Mouse (Mus musculus) kidney, embryonic 16.5 days (tissue): ENCODE results near the gene Snd1. TPM values are rescaled to one million over a fixed set of nuclear protein-coding genes. Genes with fewer than 3 reads are reported as not detected.

Experiments
- ATAC-seq: fragments of 200-750 bp; cut with Nextera tagmentation; 2 replicates; pipeline ENCODE4 v1.8.0; 2017; ENCODE audit warnings: moderate TSS enrichment; ENCODE audit not compliant: low FRiP score, low TSS enrichment
- H3K27ac ChIP-seq: fragments of 300-500 bp; sonication (generic); 2 replicates; pipeline ENCODE4 v1.5.1; 2014; ENCODE audit warnings: low read length
- H3K27me3 ChIP-seq: fragments of 300-500 bp; sonication (generic); 2 replicates; pipeline ENCODE4 v1.6.1; 2014; ENCODE audit warnings: low read length, control low read depth, mixed read lengths; ENCODE audit not compliant: insufficient read depth
- H3K36me3 ChIP-seq: fragments of 300-500 bp; sonication (generic); 2 replicates; pipeline ENCODE4 v1.6.1; 2014; ENCODE audit warnings: low read length, control low read depth, mixed read lengths; ENCODE audit not compliant: insufficient read depth
- H3K4me1 ChIP-seq: fragments of 300-500 bp; sonication (generic); 2 replicates; pipeline ENCODE4 v1.6.1; 2014; ENCODE audit warnings: low read length, control low read depth, mixed read lengths; ENCODE audit not compliant: insufficient read depth
- H3K4me2 ChIP-seq: fragments of 300-500 bp; sonication (generic); replicated peaks from 2 replicates; pipeline ENCODE4 v1.6.1; 2014; ENCODE audit warnings: low read depth, low read length
- H3K4me3 ChIP-seq: fragments of 300-500 bp; sonication (generic); 2 replicates; pipeline ENCODE4 v1.5.1; 2014; ENCODE audit warnings: mild to moderate bottlenecking, low read length
- H3K9ac ChIP-seq: fragments of 300-500 bp; sonication (generic); replicated peaks from 2 replicates; pipeline ENCODE4 v1.6.1; 2014; ENCODE audit warnings: low read length
- H3K9me3 ChIP-seq: fragments of 300-500 bp; sonication (generic); 2 replicates; pipeline ENCODE4 v1.6.1; 2016; ENCODE audit warnings: low read length, control low read depth
- WGBS: fragments of 180-500 bp; shearing (Covaris S2); extraction: QIAGEN DNeasy Blood & Tissue Kit; methylation state at CpG from one replicate; pipeline ENCODE4 v1.1.7; 2014; 5-methylcytosine and 5-hydroxymethylcytosine counted together
- polyA plus RNA-seq: library from polyadenylated mRNA; unstranded; fragments of >200 nt; fragmentation: Nextera tagmentation; extraction: Ambion mirVana; gene quantifications from 2 replicates; pipeline ENCODE4 v1.2.1, GENCODE M21; 2015

Gene Snd1
- polyA plus RNA-seq, 1 experiment from 2014 or later = 136 TPM

- H3K27ac ChIP-seq = no peak overlapping the region
- ATAC-seq = no peak
- WGBS = 66% methylated on average over 2 of the region's 2 CpGs
These were observed 158.2 kb downstream of the Snd1 start for GRCm38 (mm10) chr6:28633120-28633519.

DNA sequence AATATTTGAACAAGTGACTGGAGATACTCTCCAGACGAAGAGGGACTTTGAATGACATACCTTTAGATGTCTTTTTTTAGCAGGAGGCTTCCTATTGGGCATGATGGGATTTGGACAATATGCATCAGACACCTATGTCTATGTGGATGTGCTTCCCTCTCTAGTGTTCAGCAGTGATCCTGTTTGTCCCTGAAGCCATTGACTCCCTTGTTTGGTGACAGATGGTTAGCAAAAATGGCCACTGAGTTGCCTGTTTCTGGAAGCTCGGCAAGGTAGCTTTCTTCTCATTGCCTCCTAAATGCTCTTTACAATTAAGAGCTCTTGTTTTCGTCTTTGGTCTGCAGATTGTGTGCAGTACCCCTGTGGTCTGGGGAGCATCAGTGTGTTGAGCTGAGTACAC is 158.7 kb downstream of the Snd1 start:
- Histone ChIP-seq H3K9ac (no peak overlapping the region), H3K4me1 (peaks cover 9% of the 10 kb centered on the region; the same call in 1 of the 2 replicates), H3K9me3 (no peaks in the 10 kb centered on the region), H3K27me3 (no peaks in the 10 kb centered on the region), H3K4me2 (no peak overlapping the region), H3K27ac (no peak overlapping the region), H3K4me3 (no peak overlapping the region), H3K36me3 (no peaks in the 10 kb centered on the region)
- WGBS = 69% methylated on average over 3 of the region's 3 CpGs
- ATAC-seq = no peak

More at GRCm38 (mm10) chr6:28633120-28633519, 158.2 kb downstream of the Snd1 start:
- no peaks in the 10 kb centered on the region for H3K36me3 ChIP-seq
- H3K4me2 ChIP-seq = no peak overlapping the region
- no peaks in the 10 kb centered on the region for H3K27me3 ChIP-seq
- H3K9me3 ChIP-seq = no peaks in the 10 kb centered on the region
- H3K4me3 ChIP-seq = no peak overlapping the region
- H3K9ac ChIP-seq = no peak overlapping the region
- H3K4me1 ChIP-seq = peaks cover 9% of the 10 kb centered on the region; the same call in 1 of the 2 replicates

GRCm38 (mm10) chr6:28635092-28635491 is 160.2 kb downstream of the Snd1 start:
- H3K4me2 ChIP-seq = no peak overlapping the region
- no peaks in the 10 kb centered on the region for H3K36me3 ChIP-seq
- no peaks in the 10 kb centered on the region for H3K9me3 ChIP-seq
- H3K4me3 ChIP-seq = no peak overlapping the region
- H3K9ac ChIP-seq = no peak overlapping the region
- 0 out of 2 replicates have a peak, but pooled peaks cover 4% of the 10 kb centered on the region for H3K4me1 ChIP-seq
- H3K27me3 ChIP-seq = no peaks in the 10 kb centered on the region
- no peak for ATAC-seq
- 57% methylated on average over 1 of the region's 1 CpGs for WGBS
- H3K27ac ChIP-seq = no peak overlapping the region

DNA sequence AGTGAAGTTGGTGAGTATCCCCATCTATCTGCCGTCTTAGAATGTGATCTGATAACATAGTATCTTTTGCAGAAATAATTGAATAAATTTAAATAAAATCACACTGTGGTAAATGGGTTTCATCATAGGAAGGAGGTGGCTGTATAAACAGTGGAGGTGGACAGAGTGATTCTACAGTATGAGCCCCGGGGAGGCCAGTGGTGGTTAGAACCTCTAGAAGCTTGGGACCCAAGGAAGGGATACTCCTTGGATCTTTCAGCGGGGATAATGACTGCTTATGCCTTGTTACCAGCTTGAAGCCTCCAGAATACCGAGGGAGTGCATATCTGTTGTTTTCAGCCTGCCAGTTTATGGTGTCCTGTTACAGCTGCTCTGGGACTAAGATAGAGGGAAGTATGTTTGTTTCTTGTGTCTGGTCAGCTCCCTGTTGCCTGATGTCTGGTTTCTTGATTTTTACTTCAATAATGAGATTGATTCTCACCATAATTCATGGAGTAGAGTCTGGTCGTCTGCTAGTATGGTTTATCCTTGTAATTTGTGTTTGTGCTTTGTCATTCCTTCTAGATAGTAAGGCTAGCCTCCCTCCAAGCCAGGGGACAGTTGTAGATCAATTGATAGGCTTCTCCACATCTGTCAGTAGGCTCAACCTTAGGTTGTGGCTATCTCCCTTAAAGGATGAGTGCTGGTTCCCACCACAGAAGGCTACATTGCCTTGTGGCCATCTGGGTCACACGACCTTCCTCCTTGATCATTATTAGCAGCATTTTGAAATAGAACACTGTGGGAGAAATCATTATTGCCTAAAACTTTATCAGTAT is 160.8 kb downstream of the Snd1 start:
- H3K27ac ChIP-seq = no peak overlapping the region
- no peaks in the 10 kb centered on the region for H3K9me3 ChIP-seq
- H3K36me3 ChIP-seq = no peaks in the 10 kb centered on the region
- H3K4me2 ChIP-seq = no peak overlapping the region
- ATAC-seq = no peak
- WGBS = 63% methylated on average over 6 of the region's 6 CpGs
- no peak overlapping the region for H3K9ac ChIP-seq
- no peak overlapping the region for H3K4me3 ChIP-seq
- H3K27me3 ChIP-seq = no peaks in the 10 kb centered on the region
- 0 out of 2 replicates have a peak, but pooled peaks cover 4% of the 10 kb centered on the region for H3K4me1 ChIP-seq

- H3K27ac ChIP-seq = no peak overlapping the region
- no peaks in the 10 kb centered on the region for H3K36me3 ChIP-seq
- no peak overlapping the region for H3K4me3 ChIP-seq
- no peaks in the 10 kb centered on the region; the same call in 1 of the 2 replicates for H3K4me1 ChIP-seq
- no peaks in the 10 kb centered on the region for H3K9me3 ChIP-seq
- no peaks in the 10 kb centered on the region for H3K27me3 ChIP-seq
- ATAC-seq = no peak
- H3K9ac ChIP-seq = no peak overlapping the region
- H3K4me2 ChIP-seq = no peak overlapping the region
- WGBS = 85% methylated on average over 5 of the region's 5 CpGs
These were observed 165.1 kb downstream of the Snd1 start for GRCm38 (mm10) chr6:28640088-28640487.

DNA sequence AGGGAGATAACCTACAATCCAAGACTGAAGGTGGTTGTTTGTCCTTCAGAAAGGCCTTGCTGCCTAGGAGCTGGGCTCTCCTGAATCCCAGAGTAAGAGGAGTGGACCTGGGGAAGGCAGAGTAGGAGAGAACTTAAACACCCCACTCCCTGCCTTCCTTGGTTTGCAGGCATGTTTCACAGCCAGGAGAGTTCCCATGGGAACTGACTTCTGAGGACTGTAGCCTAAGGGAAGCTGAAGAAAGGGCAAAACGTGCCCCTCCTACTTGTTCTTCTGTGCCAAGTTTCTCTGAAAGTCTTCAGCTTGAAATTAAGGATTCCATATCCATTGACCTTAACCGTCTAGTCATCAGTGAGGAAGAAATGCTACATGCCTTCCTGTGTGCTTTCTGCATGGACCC is 168.0 kb downstream of the Snd1 start:
- H3K9ac ChIP-seq = no peak overlapping the region
- H3K9me3 ChIP-seq = no peaks in the 10 kb centered on the region
- WGBS = 62% methylated on average over 2 of the region's 2 CpGs
- no peaks in the 10 kb centered on the region for H3K36me3 ChIP-seq
- no peak overlapping the region for H3K4me3 ChIP-seq
- no peak overlapping the region for H3K4me2 ChIP-seq
- no peak overlapping the region for H3K27ac ChIP-seq
- H3K4me1 ChIP-seq = no peaks in the 10 kb centered on the region; the same call in 1 of the 2 replicates
- no peaks in the 10 kb centered on the region for H3K27me3 ChIP-seq
- no peak for ATAC-seq

- Histone ChIP-seq H3K27me3 (no peaks in the 10 kb centered on the region), H3K9me3 (no peaks in the 10 kb centered on the region), H3K9ac (no peak overlapping the region), H3K36me3 (no peaks in the 10 kb centered on the region), H3K4me3 (no peak overlapping the region), H3K27ac (no peak overlapping the region), H3K4me1 (no peaks in the 10 kb centered on the region; the same call in 1 of the 2 replicates), H3K4me2 (no peak overlapping the region)
- ATAC-seq = no peak
These were observed 170.3 kb downstream of the Snd1 start for GRCm38 (mm10) chr6:28645231-28645630.

- ATAC-seq = no peak
- Histone ChIP-seq H3K36me3 (peaks cover 7% of the 10 kb centered on the region; the same call in 1 of the 2 replicates), H3K4me1 (no peaks in the 10 kb centered on the region), H3K4me2 (no peak overlapping the region), H3K27ac (no peak overlapping the region), H3K4me3 (no peak overlapping the region), H3K9ac (no peak overlapping the region), H3K9me3 (no peaks in the 10 kb centered on the region), H3K27me3 (no peaks in the 10 kb centered on the region)
- WGBS = 95% methylated on average over 5 of the region's 5 CpGs
These were observed 181.6 kb downstream of the Snd1 start for GRCm38 (mm10) chr6:28656511-28656910.

DNA sequence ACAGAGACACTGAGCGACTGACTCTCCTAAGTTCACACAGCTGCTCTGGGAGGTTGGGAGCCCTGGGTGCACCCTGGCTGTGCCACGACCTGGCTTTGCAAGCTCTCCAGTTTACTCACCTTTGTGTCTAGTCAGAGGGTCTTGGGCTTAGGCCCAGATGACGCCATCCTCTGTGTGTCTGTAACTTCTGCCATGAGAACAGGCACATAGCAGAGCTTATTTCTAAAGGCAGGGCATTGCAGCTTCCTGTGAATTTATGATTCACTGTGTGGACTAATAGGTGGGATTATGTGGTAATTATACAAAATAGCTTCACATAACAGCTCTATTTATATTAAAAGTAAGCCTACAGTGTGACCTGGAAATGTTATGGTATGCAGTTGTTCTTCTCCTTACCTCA is 188.1 kb downstream of the Snd1 start:
- Histone ChIP-seq H3K4me1 (no peaks in the 10 kb centered on the region), H3K27ac (no peak overlapping the region), H3K4me2 (no peak overlapping the region), H3K9me3 (no peaks in the 10 kb centered on the region), H3K27me3 (no peaks in the 10 kb centered on the region), H3K36me3 (peaks cover 2% of the 10 kb centered on the region; the same call in 1 of the 2 replicates), H3K4me3 (no peak overlapping the region), H3K9ac (no peak overlapping the region)
- ATAC-seq = no peak
- WGBS = 83% methylated on average over 3 of the region's 3 CpGs

GRCm38 (mm10) chr6:28663670-28664069 is 188.7 kb downstream of the Snd1 start:
- WGBS = 86% methylated on average over 5 of the region's 5 CpGs
- H3K4me1 ChIP-seq = no peaks in the 10 kb centered on the region

More at GRCm38 (mm10) chr6:28663670-28664069, 188.7 kb downstream of the Snd1 start:
- no peak for ATAC-seq
- Histone ChIP-seq H3K36me3 (peaks cover 2% of the 10 kb centered on the region; the same call in 1 of the 2 replicates), H3K9ac (no peak overlapping the region), H3K27me3 (no peaks in the 10 kb centered on the region), H3K4me2 (no peak overlapping the region), H3K9me3 (no peaks in the 10 kb centered on the region), H3K4me3 (no peak overlapping the region), H3K27ac (no peak overlapping the region)
